Mouse (Mus musculus): Measurements from ENCODE around the gene Rabep2.

GRCm38 (mm10) chr7:126429503-126429898, 942 bp downstream of the Rabep2 start:
- 0 out of 2 replicates have a peak, but pooled peaks have one; percentile 11 for TF ChIP-seq CTCF (IDR thresholded peaks at IDR 0.05; ENCODE audit: low read depth, low read length)
- TF ChIP-seq POLR2A (IDR thresholded peaks at IDR 0.05; ENCODE audit: borderline replicate concordance, low read depth, low read length): no peak
